Mouse (Mus musculus) embryonic facial prominence, embryonic 14.5 days (tissue): ENCODE measurements around the gene Efcab5. TPM values are rescaled to one million over a fixed set of nuclear protein-coding genes. Genes with fewer than 3 reads are reported as not detected.
A peak's percentile ranks its signal among the peaks of the same experiment; 100 is the strongest.
"Not testable (repeated sequence)": the region's sequence is repeated elsewhere in the genome, so short reads cannot be mapped to it uniquely, and the experiment has no call there.

Source experiments
- ATAC-seq: fragments of 200-750 bp; cut with Nextera tagmentation; 2 replicates; pipeline ENCODE4 v1.8.0; 2017; ENCODE audit warnings: low read depth, moderate number of reproducible peaks, moderate TSS enrichment
- DNase-seq: peaks from one replicate; pipeline ENCODE4 v3.0.0-alpha.2; 2015; ENCODE audit warnings: low spot score
- H3K27ac ChIP-seq: fragments of 300-500 bp; sonication (generic); replicated peaks from 2 replicates; pipeline ENCODE4 v1.5.1; 2014; ENCODE audit warnings: low read depth, mild to moderate bottlenecking, low read length, moderate library complexity
- H3K27me3 ChIP-seq: fragments of 300-500 bp; sonication (generic); replicated peaks from 2 replicates; pipeline ENCODE4 v1.6.1; 2014; ENCODE audit warnings: low read length; ENCODE audit not compliant: control insufficient read depth, insufficient read depth
- H3K36me3 ChIP-seq: fragments of 300-500 bp; sonication (generic); 2 replicates; pipeline ENCODE4 v1.6.1; 2014; ENCODE audit warnings: low read length, mixed read lengths; ENCODE audit not compliant: control insufficient read depth, insufficient read depth
- H3K4me1 ChIP-seq: fragments of 300-500 bp; sonication (generic); 2 replicates; pipeline ENCODE4 v1.6.1; 2014; ENCODE audit warnings: antibody characterized with exemption, low read length; ENCODE audit not compliant: control insufficient read depth, insufficient read depth
- H3K4me2 ChIP-seq: fragments of 300-500 bp; sonication (generic); 2 replicates; pipeline ENCODE4 v1.6.1; 2014; ENCODE audit warnings: low read depth, mild to moderate bottlenecking, low read length, moderate library complexity, mixed read lengths
- H3K4me3 ChIP-seq: fragments of 300-500 bp; sonication (generic); 2 replicates; pipeline ENCODE4 v1.5.1; 2014; ENCODE audit warnings: low read depth, mild to moderate bottlenecking, low read length
- H3K9ac ChIP-seq: fragments of 300-500 bp; sonication (generic); 2 replicates; pipeline ENCODE4 v1.6.1; 2014; ENCODE audit warnings: low read depth, mild to moderate bottlenecking, low read length, moderate library complexity, mixed read lengths
- H3K9me3 ChIP-seq: fragments of 300-500 bp; sonication (generic); 2 replicates; pipeline ENCODE4 v1.6.1; 2016; ENCODE audit warnings: low read length; ENCODE audit not compliant: control insufficient read depth
- WGBS: fragments of 180-500 bp; shearing (Covaris S2); extraction: QIAGEN DNeasy Blood & Tissue Kit; methylation state at CpG from one replicate; pipeline ENCODE4 v1.1.7; 2014; 5-methylcytosine and 5-hydroxymethylcytosine counted together
- polyA plus RNA-seq: library from polyadenylated mRNA; unstranded; fragments of >200 nt; fragmentation: Nextera tagmentation; extraction: Ambion mirVana; gene quantifications from 2 replicates; pipeline ENCODE4 v1.2.1, GENCODE M21; 2014

Efcab5 gene
- polyA plus RNA-seq, 1 experiment from 2014 or later: 0.50 TPM

DNA sequence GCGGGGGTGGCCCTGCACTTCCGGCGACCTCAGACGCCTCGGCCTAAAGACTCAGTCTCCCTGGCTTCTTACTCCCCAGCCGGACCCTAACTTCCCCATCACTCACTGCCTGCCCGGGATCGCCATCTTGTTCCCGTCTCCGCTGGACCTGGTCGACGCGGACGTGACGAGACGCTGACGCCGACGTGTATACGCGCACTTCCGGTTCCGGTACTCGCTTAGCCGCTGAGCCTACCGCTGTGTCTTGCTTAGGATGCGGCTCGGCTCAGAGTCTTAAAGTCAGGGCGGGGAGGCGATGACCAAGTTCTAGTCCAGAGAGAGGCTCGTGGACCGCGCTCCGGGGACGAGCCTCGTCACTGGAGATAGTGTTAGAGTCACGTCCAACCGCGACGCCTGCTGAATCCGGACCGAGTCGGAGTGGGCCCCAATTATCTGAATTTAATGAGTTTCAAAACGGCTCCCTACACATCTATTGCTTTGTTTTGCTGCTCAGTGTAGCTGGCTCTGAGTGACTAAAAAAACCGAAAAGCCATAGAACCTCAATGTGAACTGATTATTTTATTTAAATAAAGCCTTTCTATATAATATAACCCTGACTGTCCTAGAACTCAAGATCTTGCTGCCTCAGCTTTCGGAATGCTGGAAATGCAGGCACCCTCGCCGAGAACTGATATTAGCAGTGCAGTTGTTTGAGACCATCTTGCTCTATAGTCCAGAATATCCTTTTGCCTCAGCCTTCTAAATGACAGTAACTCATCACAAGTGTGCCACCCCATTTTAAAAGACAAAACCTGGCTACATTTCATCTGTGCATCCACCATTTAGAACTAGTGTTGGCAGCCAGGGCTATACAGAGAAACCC lies 110.3 kb downstream of the Efcab5 start, which contains the start of gene Nsrp1:
Nsrp1 (minus strand) TSS at position 163 of the 862 bp plus-strand sequence.
- Histone ChIP-seq H3K9me3 (no peaks in the 10 kb centered on the region), H3K4me3 (peak within 1 kb of the TSS; percentile 86), H3K9ac (peak within 1 kb of the TSS; percentile 89), H3K27me3 (no peaks in the 10 kb centered on the region), H3K36me3 (peaks cover 23% of the 10 kb centered on the region; the same call in 1 of the 2 replicates), H3K27ac (peak within 1 kb of the TSS; percentile 89), H3K4me2 (peak within 1 kb of the TSS; percentile 65), H3K4me1 (0 out of 2 replicates have a peak, but pooled peaks cover 4% of the 10 kb centered on the region)
- 4% methylated on average over 48 of the region's 48 CpGs for WGBS
- DNase-seq: peak; percentile 98
- peak; percentile 99 for ATAC-seq

DNA sequence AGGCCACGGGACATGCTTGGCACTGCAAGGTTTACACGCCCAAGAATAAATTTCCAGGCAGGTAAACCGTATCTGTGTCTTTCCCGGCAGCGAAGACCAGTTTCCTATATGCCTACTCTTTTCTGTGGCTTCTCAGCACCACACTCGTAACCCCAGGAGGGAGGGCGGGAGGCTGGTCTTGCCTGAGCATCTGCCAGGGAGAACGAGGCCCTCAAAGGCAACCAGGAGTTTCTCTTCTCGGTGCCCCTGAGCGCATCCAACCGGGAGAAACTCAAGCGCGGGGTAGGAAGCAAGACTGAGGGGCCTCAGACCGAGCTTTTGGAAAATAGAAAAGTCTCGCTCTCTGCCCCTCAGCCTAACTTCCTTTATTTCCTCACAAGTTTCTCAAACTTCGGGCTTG lies 111.0 kb downstream of the Efcab5 start:
- peak overlapping the region; percentile 65 for H3K4me2 ChIP-seq
- H3K4me3 ChIP-seq: peak overlapping the region; percentile 86
- WGBS: 2% methylated on average over 16 of the region's 16 CpGs
- no peaks in the 10 kb centered on the region for H3K9me3 ChIP-seq
- H3K9ac ChIP-seq: peak overlapping the region; percentile 89
- DNase-seq (no peak), ATAC-seq (peak; percentile 14; the same call in 1 of the 2 replicates)
- 0 out of 2 replicates have a peak, but pooled peaks cover 4% of the 10 kb centered on the region for H3K4me1 ChIP-seq
- peak overlapping the region; percentile 89 for H3K27ac ChIP-seq
- H3K27me3 ChIP-seq: no peaks in the 10 kb centered on the region
- H3K36me3 ChIP-seq: peaks cover 30% of the 10 kb centered on the region; the same call in 1 of the 2 replicates

DNA sequence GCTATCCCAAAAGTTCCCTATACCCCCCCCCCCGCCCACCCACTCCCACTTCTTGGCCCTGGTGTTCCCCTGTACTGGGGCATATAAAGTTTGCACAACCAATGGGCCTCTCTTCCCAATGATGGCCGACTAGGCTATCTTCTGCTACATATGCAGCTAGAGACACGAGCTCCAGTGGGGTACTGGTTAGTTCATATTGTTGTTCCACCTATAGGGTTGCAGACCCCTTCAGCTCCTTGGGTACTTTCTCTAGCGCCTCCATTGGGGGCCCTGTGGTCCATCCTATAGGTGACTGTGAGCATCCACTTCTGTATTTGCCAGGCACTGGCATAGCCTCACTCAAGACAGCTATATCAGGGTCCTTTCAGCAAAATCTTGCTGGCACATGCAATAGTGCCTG lies 111.4 kb downstream of the Efcab5 start:
- H3K9me3 ChIP-seq, ATAC-seq, DNase-seq, H3K27me3 ChIP-seq, H3K4me1 ChIP-seq: not testable (repeated sequence)
- peak overlapping the region; percentile 89; the same call in 1 of the 2 replicates for H3K27ac ChIP-seq
- peak overlapping the region; percentile 89 for H3K9ac ChIP-seq
- H3K4me2 ChIP-seq: peak overlapping the region; percentile 65
- H3K36me3 ChIP-seq: peaks cover 32% of the 10 kb centered on the region; the same call in 1 of the 2 replicates
- WGBS: 64% methylated on average over 4 of the region's 4 CpGs
- peak overlapping the region; percentile 86 for H3K4me3 ChIP-seq

DNA sequence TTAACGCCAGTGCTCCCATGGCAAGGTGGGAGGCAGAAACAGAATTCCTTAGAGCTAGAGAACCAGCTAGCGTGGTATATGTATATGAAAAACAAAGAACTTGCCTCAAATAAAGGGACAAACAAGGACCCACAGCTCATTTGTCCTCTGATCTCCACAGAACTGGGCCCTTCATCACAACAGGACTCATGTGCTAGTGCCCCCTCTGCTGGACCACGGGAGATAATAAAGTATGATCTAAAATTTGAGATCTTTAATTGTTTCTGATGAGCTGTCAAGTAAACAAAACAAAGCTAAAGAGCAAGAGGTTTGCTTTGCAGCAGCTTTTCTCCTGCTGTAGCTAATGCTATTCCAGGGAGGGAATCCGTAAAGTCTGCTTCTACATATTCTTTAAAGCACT lies 118.0 kb downstream of the Efcab5 start:
- H3K9ac ChIP-seq: no peak overlapping the region
- H3K36me3 ChIP-seq: peaks cover 43% of the 10 kb centered on the region
- DNase-seq (no peak), ATAC-seq (no peak)
- H3K4me1 ChIP-seq: no peaks in the 10 kb centered on the region
- H3K27ac ChIP-seq: no peak overlapping the region
- no peak overlapping the region for H3K4me3 ChIP-seq
- no peaks in the 10 kb centered on the region for H3K9me3 ChIP-seq
- H3K4me2 ChIP-seq: no peak overlapping the region
- H3K27me3 ChIP-seq: no peaks in the 10 kb centered on the region
- 72% methylated on average over 4 of the region's 4 CpGs for WGBS

GRCm38 (mm10) chr11:77068825-77069224 lies 119.9 kb downstream of the Efcab5 start:
- Histone ChIP-seq H3K9me3 (no peaks in the 10 kb centered on the region), H3K4me3 (no peak overlapping the region), H3K4me1 (no peaks in the 10 kb centered on the region), H3K27ac (no peak overlapping the region), H3K9ac (no peak overlapping the region), H3K4me2 (no peak overlapping the region), H3K36me3 (peaks cover 31% of the 10 kb centered on the region), H3K27me3 (no peaks in the 10 kb centered on the region)
- 95% methylated on average over 4 of the region's 4 CpGs for WGBS
- no peak for ATAC-seq
- no peak for DNase-seq

DNA sequence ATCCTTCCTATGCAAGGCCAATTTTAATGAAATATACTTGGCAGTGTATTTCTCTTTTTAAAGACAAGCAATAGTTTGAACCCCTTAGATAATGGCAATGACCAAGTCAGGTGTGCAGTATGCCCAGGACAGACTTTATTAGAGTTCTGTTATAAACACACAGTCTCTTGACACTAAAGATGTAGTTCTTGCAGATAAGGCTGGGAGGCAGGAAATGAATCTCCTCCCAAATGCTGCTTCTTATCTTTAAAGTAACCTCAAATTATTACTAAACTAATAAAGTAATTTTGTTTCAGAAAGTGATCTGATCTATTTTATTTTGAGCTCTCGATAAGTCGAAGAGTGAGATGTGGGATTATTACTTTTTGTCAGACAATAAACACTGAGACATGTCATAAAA lies 125.4 kb downstream of the Efcab5 start:
- no peaks in the 10 kb centered on the region for H3K4me1 ChIP-seq
- no peak overlapping the region for H3K4me2 ChIP-seq
- WGBS: 91% methylated on average over 2 of the region's 2 CpGs
- ATAC-seq (no peak), DNase-seq (no peak)
- no peak overlapping the region for H3K27ac ChIP-seq
- no peak overlapping the region for H3K9ac ChIP-seq
- no peaks in the 10 kb centered on the region for H3K9me3 ChIP-seq
- H3K27me3 ChIP-seq: no peaks in the 10 kb centered on the region
- H3K36me3 ChIP-seq: peaks cover 9% of the 10 kb centered on the region; the same call in 1 of the 2 replicates
- H3K4me3 ChIP-seq: no peak overlapping the region

- ATAC-seq: no peak
- no peak overlapping the region for H3K9ac ChIP-seq
- no peak overlapping the region for H3K4me3 ChIP-seq
- no peak overlapping the region for H3K27ac ChIP-seq
- no peaks in the 10 kb centered on the region for H3K9me3 ChIP-seq
- no peaks in the 10 kb centered on the region for H3K27me3 ChIP-seq
- DNase-seq: peak; percentile 67
- H3K4me2 ChIP-seq: no peak overlapping the region
- H3K4me1 ChIP-seq: no peaks in the 10 kb centered on the region
- H3K36me3 ChIP-seq: peaks cover 5% of the 10 kb centered on the region; the same call in 1 of the 2 replicates
- 48% methylated on average over 5 of the region's 5 CpGs for WGBS
These were observed 126.8 kb downstream of the Efcab5 start for GRCm38 (mm10) chr11:77061951-77062350.

DNA sequence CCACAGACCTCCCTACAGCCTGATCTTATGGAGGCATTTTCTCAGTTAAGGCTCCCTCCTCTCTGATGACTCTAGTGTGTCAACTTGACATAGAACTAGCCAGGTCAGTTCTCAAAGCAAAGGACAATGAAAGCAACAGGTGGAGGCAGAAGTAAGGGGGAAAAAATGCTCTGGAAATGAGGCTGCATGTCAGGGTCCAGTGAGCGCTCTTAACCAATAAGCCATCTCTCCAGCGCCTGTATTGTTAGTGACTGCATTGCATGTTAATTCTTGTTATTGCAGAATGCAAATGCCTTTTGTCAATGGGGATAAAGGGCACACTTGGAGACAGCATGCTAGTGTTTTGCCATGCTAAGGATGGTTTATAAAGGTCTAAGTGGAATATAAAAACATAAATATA lies 146.0 kb downstream of the Efcab5 start:
- H3K4me3 ChIP-seq: no peak overlapping the region
- no peaks in the 10 kb centered on the region for H3K9me3 ChIP-seq
- WGBS: 85% methylated on average over 2 of the region's 2 CpGs
- no peak overlapping the region for H3K4me2 ChIP-seq
- ATAC-seq (no peak), DNase-seq (no peak)
- H3K9ac ChIP-seq: no peak overlapping the region
- H3K27ac ChIP-seq: no peak overlapping the region
- peaks cover 28% of the 10 kb centered on the region for H3K36me3 ChIP-seq
- H3K4me1 ChIP-seq: no peaks in the 10 kb centered on the region; the same call in 1 of the 2 replicates
- no peaks in the 10 kb centered on the region for H3K27me3 ChIP-seq
